Mouse (Mus musculus) megakaryocyte, embryonic 14.5 days (primary cell): ENCODE data around the gene Mylk2.

Source experiments
- FLI1 ChIP-seq: IDR thresholded peaks from 2 replicates; pipeline ENCODE4 v1.6.1; 2012; ENCODE audit warnings: low read length, inconsistent platforms, mixed read lengths
- GATA1 ChIP-seq: IDR thresholded peaks from 3 replicates; pipeline ENCODE4 v1.6.1; 2012; ENCODE audit warnings: mixed read lengths, low read length, inconsistent platforms, borderline replicate concordance

DNA sequence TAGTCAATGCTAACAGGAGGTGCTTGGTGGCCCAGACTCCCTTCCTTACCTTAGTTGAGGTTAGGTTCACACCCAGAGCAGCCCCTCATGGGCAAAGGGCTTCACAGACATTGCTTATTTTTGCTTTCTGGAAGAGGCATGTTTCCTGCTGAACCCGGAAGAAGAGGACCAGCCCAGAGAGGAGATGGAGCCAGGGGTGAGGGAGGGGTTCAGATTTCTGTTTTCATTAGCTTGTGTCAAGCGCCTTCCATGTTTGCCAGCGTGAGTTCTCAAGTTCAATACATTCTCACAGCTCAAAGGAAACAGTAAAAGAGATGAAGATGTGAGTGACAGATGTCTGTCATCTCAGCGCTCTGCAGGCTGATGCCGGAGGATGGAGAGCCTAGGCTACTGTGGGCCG lies 1.3 kb upstream of the Mylk2 start:
- no peak for TF ChIP-seq GATA1
- no peak for TF ChIP-seq FLI1
